Mouse (Mus musculus) lung, embryonic 16.5 days (tissue): ENCODE data around the gene Lgals9. TPM values are rescaled to one million over a fixed set of nuclear protein-coding genes. Genes with fewer than 3 reads are reported as not detected.

ENCODE experiments used
- ATAC-seq: fragments of 200-750 bp; cut with Nextera tagmentation; 2 replicates; pipeline ENCODE4 v1.8.0; 2017; ENCODE audit warnings: low read depth, mild to moderate bottlenecking, moderate library complexity
- H3K27ac ChIP-seq: fragments of 300-500 bp; sonication (generic); 2 replicates; pipeline ENCODE4 v1.5.1; 2014; ENCODE audit warnings: mild to moderate bottlenecking, control low read depth, low read length
- H3K27me3 ChIP-seq: fragments of 300-500 bp; sonication (generic); 2 replicates; pipeline ENCODE4 v1.6.1; 2014; ENCODE audit warnings: low read depth, low read length, mixed read lengths; ENCODE audit not compliant: control insufficient read depth, insufficient read depth
- H3K36me3 ChIP-seq: fragments of 300-500 bp; sonication (generic); 2 replicates; pipeline ENCODE4 v1.6.1; 2014; ENCODE audit warnings: low read length; ENCODE audit not compliant: control insufficient read depth, insufficient read depth
- H3K4me1 ChIP-seq: fragments of 300-500 bp; sonication (generic); replicated peaks from 2 replicates; pipeline ENCODE4 v1.6.1; 2014; ENCODE audit warnings: low read length, mixed read lengths; ENCODE audit not compliant: control insufficient read depth, insufficient read depth
- H3K4me2 ChIP-seq: fragments of 300-500 bp; sonication (generic); 2 replicates; pipeline ENCODE4 v1.6.1; 2014; ENCODE audit warnings: low read depth, low read length, control low read depth
- H3K4me3 ChIP-seq: fragments of 300-500 bp; sonication (generic); 2 replicates; pipeline ENCODE4 v1.5.1; 2014; ENCODE audit warnings: mild to moderate bottlenecking, low read length, control low read depth
- H3K9ac ChIP-seq: fragments of 300-500 bp; sonication (generic); 2 replicates; pipeline ENCODE4 v1.6.1; 2014; ENCODE audit warnings: low read length, control low read depth
- H3K9me3 ChIP-seq: fragments of 300-500 bp; sonication (generic); 2 replicates; pipeline ENCODE4 v1.6.1; 2016; ENCODE audit warnings: low read length; ENCODE audit not compliant: control insufficient read depth
- WGBS: fragments of 180-500 bp; shearing (Covaris S2); extraction: QIAGEN DNeasy Blood & Tissue Kit; methylation state at CpG from one replicate; pipeline ENCODE4 v1.1.7; 2014; 5-methylcytosine and 5-hydroxymethylcytosine counted together
- polyA plus RNA-seq: library from polyadenylated mRNA; unstranded; fragments of >200 nt; fragmentation: Nextera tagmentation; extraction: Ambion mirVana; gene quantifications from 2 replicates; pipeline ENCODE4 v1.2.1, GENCODE M21; 2015

Gene Lgals9
- polyA plus RNA-seq, 1 experiment from 2014 or later: 50.8 TPM

DNA sequence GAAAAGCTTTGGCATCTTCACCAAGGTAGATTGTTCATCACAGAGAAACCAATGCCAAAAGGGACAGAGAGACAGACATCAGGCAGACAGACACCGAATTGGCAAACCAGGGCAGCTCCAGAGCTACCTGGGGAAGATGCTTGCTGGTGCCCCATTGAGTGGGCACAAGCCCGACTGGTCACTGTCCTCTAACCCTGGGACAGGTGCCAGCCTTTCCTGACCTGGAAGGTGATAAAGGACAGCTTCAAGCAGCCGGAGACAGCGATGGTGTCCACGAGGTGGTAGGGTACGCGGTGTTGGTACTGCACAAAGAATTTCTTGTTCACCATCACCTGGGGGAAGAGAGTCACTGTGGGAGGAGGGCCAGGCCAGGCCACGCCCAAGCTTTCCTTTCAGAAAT lies 13.7 kb downstream of the Lgals9 start:
- WGBS: 74% methylated on average over 8 of the region's 8 CpGs
- no peak overlapping the region for H3K4me2 ChIP-seq
- no peak overlapping the region for H3K27ac ChIP-seq
- peaks cover 4% of the 10 kb centered on the region; the same call in 1 of the 2 replicates for H3K4me1 ChIP-seq
- H3K4me3 ChIP-seq: no peak overlapping the region
- no peak overlapping the region for H3K9ac ChIP-seq
- no peaks in the 10 kb centered on the region for H3K36me3 ChIP-seq
- no peak for ATAC-seq
- no peaks in the 10 kb centered on the region for H3K9me3 ChIP-seq
- no peaks in the 10 kb centered on the region for H3K27me3 ChIP-seq

DNA sequence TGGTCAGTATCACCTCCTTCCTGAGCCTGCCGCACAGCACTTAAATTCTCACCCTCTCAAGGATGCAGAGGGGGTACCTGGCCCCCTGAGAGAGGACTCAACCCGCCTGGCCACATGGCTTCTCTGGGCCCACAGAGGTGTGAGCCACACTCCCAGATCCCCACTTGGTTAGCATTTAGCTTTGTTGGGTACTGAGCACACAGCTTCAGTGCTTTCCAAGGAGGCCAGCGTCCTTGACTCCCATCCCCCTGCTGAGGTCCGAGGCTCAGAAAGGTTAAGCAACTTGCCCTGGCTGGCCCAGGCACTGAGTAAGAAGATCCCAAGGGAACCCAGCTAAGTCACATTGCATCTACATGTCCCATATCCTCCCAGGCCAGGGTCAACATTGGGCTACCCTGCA lies 16.6 kb downstream of the Lgals9 start:
- 59% methylated on average over 4 of the region's 4 CpGs for WGBS
- no peak for ATAC-seq
- H3K27ac ChIP-seq: no peak overlapping the region
- no peak overlapping the region for H3K4me2 ChIP-seq
- no peaks in the 10 kb centered on the region for H3K9me3 ChIP-seq
- H3K4me1 ChIP-seq: peaks cover 4% of the 10 kb centered on the region; the same call in 1 of the 2 replicates
- H3K9ac ChIP-seq: no peak overlapping the region
- H3K27me3 ChIP-seq: no peaks in the 10 kb centered on the region
- H3K36me3 ChIP-seq: no peaks in the 10 kb centered on the region
- no peak overlapping the region for H3K4me3 ChIP-seq

DNA sequence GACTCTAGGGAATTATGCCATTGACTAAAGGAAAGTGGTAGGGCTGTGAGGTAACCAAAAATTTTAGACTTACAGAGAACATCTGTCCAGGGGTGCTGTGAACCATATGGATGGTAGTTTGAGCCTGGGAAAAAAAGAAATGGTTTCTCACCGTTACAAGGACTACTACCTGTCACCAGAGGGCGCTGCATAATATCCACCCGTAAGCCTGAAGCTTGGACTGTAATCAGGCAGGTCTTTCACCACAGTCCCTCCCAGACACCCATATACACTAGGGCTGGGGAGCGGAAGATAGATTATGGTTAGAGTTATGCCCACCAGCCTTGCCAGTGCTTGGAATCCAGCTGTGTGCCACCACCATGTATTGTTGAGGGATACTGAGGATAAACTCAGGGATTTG lies 17.4 kb downstream of the Lgals9 start:
- H3K27me3 ChIP-seq: no peaks in the 10 kb centered on the region
- no peak overlapping the region for H3K4me2 ChIP-seq
- 19% methylated on average over 4 of the region's 4 CpGs for WGBS
- no peak overlapping the region for H3K4me3 ChIP-seq
- no peak overlapping the region for H3K27ac ChIP-seq
- no peak for ATAC-seq
- no peak overlapping the region for H3K9ac ChIP-seq
- no peaks in the 10 kb centered on the region for H3K36me3 ChIP-seq
- H3K4me1 ChIP-seq: no peaks in the 10 kb centered on the region
- no peaks in the 10 kb centered on the region for H3K9me3 ChIP-seq

DNA sequence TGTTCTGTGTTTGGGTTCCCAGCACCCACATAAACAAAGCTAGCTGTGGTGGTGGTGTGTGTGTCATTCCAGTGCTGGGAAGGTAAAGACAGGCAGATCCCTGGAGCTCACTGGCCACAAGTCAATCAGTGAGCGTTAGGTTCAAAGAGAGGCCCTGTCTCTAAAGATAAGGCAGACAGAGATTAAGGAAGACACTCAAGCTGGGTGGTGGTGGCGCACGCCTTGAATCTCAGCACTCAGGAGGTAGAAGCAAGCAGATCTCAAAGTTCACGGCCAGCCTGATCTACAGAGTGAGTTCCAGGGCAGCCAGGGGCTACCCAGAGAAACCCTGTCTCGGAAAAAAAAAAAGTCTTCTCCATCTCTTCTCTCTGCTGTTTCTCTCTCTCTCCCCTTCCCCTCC lies 23.5 kb downstream of the Lgals9 start:
- Histone ChIP-seq H3K4me3 (no peak overlapping the region), H3K9me3 (no peaks in the 10 kb centered on the region), H3K4me1 (no peaks in the 10 kb centered on the region), H3K9ac (no peak overlapping the region), H3K27me3 (no peaks in the 10 kb centered on the region), H3K36me3 (no peaks in the 10 kb centered on the region), H3K4me2 (no peak overlapping the region), H3K27ac (no peak overlapping the region)
- 43% methylated on average over 5 of the region's 5 CpGs for WGBS
- no peak for ATAC-seq

DNA sequence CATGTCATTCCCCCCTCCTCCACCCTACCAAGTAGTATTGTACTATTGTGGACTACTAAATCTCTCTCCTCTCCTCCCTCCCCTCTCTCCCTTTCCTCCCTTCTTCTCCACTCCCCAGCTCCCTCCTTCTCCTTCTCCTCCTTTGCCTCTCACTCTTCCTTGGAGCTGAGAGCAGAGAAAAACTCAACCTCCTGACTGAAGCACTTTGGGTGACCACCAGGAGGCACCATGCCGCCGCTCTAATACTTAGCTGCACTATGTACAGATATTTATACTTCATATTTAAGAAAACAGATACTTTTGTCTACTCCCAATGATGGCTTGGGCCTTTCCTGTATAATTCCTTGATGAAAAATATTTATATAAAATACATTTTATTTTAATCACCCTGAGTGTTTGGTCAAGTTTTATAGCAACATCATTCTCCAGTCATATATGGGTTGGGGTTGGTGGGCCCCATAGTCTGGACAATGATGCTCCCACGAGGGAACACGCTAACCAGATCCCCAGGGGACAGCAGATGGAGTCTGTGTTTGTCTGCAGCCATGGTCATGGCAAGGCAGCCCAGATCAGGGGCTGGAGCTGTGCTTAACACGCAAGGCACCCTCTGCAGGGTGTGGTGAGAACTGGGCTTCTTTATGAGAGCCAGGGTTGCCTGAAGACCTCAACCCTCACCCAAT lies 24.8 kb downstream of the Lgals9 start:
- Histone ChIP-seq H3K36me3 (no peaks in the 10 kb centered on the region), H3K27ac (no peak overlapping the region), H3K9me3 (no peaks in the 10 kb centered on the region), H3K4me3 (no peak overlapping the region), H3K9ac (no peak overlapping the region), H3K4me2 (no peak overlapping the region), H3K27me3 (no peaks in the 10 kb centered on the region), H3K4me1 (no peaks in the 10 kb centered on the region)
- ATAC-seq: no peak
- WGBS: 52% methylated on average over 5 of the region's 5 CpGs

DNA sequence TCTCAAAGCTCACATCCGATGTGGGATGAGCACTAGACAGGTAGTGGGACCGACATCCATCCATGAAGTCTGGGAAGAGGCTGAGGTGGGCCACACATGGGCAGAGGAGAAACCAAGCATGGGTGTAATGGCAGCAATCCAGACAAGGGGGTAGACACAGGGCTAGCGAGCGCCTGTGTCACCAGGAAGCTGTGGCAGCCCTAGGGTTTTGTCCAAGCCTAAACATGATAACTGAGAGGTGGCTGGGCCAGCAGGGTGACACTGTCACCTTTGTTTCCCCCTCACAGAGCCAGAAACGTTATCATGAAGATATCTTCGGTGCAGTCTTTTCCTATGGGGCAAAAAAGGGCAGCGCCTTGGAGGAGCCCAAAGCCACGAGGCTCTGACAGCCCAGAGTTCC lies 25.4 kb downstream of the Lgals9 start:
- ATAC-seq: no peak

DNA sequence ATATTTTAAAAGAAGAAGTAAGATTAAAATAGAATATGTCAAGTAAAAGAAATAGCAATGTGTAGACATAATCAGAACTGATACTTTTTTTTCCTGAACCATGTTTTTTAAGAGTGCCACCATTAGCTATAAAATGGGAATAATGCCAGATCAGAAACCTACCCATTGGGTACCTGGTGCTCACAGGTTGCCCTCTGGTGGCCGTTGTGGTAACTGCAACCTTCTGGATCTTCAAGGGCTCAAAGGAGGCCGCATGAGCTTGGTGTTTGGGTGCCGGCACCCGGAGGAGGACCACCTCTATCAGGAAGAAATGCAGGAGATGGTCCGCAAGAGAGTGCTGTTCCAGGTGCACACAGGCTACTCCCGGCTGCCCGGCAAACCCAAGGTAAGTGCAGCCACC lies 28.5 kb downstream of the Lgals9 start:
- Histone ChIP-seq H3K4me2 (no peak overlapping the region), H3K9me3 (no peaks in the 10 kb centered on the region), H3K9ac (no peak overlapping the region), H3K4me3 (no peak overlapping the region), H3K27me3 (no peaks in the 10 kb centered on the region), H3K36me3 (no peaks in the 10 kb centered on the region), H3K27ac (no peak overlapping the region), H3K4me1 (no peaks in the 10 kb centered on the region)
- no peak for ATAC-seq
- WGBS: 14% methylated on average over 7 of the region's 7 CpGs

More for the DNA sequence above, 25.4 kb downstream of the Lgals9 start:
- 61% methylated on average over 8 of the region's 8 CpGs for WGBS
- Histone ChIP-seq H3K36me3 (no peaks in the 10 kb centered on the region), H3K4me2 (no peak overlapping the region), H3K27me3 (no peaks in the 10 kb centered on the region), H3K9me3 (no peaks in the 10 kb centered on the region), H3K4me1 (no peaks in the 10 kb centered on the region), H3K9ac (no peak overlapping the region), H3K27ac (no peak overlapping the region), H3K4me3 (no peak overlapping the region)

DNA sequence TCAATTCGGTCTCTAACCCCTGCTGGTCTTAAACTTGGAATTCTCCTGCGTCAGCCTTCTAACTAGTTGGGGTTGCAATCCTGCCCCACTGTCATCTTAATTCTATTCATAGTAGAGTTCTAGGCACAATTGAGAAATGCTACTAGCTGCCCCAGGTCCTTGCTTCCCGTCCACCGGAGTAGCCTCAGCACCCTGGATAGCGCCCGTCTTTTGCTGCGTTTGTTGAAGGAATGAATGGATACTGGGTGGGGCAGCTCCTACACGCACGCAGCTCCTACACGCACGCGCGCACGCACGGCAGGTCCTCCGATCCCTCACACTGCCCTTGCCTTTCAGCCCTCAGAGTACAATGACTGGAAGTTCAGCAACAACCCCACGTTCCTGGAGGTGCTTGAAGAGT lies 32.3 kb downstream of the Lgals9 start:
- H3K27ac ChIP-seq: no peak overlapping the region
- ATAC-seq: no peak
- 8% methylated on average over 17 of the region's 17 CpGs for WGBS
- H3K4me2 ChIP-seq: no peak overlapping the region
- no peaks in the 10 kb centered on the region for H3K9me3 ChIP-seq
- no peaks in the 10 kb centered on the region for H3K4me1 ChIP-seq
- no peaks in the 10 kb centered on the region for H3K27me3 ChIP-seq
- H3K9ac ChIP-seq: no peak overlapping the region
- no peak overlapping the region for H3K4me3 ChIP-seq
- no peaks in the 10 kb centered on the region for H3K36me3 ChIP-seq

DNA sequence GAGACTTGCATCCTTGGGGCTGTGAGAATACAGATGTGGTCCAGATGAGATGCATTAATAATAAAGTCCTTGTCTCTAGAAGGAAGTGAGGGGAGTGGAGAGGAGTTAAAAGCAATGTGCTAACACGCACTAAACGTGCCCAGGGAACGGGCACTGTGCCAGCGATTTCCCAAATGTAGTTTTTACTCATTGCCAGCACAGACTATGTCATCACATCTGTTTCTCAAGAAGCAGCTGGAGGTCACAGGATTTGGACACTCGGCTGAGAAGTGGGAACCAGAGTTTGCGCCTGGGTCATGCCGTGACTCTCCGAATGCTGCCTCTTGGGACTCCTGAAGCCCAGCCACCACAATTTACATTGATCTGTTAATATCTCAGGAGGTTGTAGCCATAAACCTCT lies 34.4 kb downstream of the Lgals9 start:
- no peak overlapping the region for H3K27ac ChIP-seq
- WGBS: 56% methylated on average over 8 of the region's 8 CpGs
- H3K4me2 ChIP-seq: no peak overlapping the region
- no peaks in the 10 kb centered on the region for H3K9me3 ChIP-seq
- no peaks in the 10 kb centered on the region for H3K27me3 ChIP-seq
- ATAC-seq: no peak
- no peak overlapping the region for H3K9ac ChIP-seq
- no peaks in the 10 kb centered on the region for H3K4me1 ChIP-seq
- H3K36me3 ChIP-seq: no peaks in the 10 kb centered on the region
- no peak overlapping the region for H3K4me3 ChIP-seq

DNA sequence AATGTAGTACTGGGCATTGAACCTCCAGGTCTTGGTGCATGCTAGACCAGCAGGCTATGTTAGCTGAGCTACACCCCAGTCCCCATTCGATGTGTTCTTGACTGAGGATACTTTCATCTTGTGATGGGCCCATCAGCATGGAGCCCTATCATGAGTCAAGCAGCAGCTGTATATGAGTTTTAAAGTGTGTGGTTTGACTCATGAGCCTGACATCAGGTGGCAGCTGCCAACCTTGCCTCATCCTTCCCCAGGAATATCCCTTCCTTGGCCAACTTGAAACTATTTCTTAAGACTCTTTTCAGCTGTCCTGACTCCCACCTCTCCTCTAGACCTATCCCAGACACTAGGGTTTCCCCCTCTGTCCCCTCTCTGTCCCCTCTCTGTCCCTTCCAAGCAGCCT lies 41.7 kb downstream of the Lgals9 start:
- H3K4me3 ChIP-seq: no peak overlapping the region
- ATAC-seq: no peak
- H3K9me3 ChIP-seq: no peaks in the 10 kb centered on the region
- H3K9ac ChIP-seq: no peak overlapping the region
- no peaks in the 10 kb centered on the region for H3K27me3 ChIP-seq
- no peak overlapping the region for H3K27ac ChIP-seq
- 81% methylated on average over 1 of the region's 1 CpGs for WGBS
- no peaks in the 10 kb centered on the region for H3K36me3 ChIP-seq
- no peak overlapping the region for H3K4me2 ChIP-seq
- H3K4me1 ChIP-seq: no peaks in the 10 kb centered on the region
